Mouse (Mus musculus): ENCODE results near the gene Myo5a. TPM values are rescaled to one million over a fixed set of nuclear protein-coding genes. Genes with fewer than 3 reads are reported as not detected.
A peak's percentile ranks its signal among the peaks of the same experiment; 100 is the strongest.

Gene Myo5a
- total RNA-seq, 4 experiments from 2014 or later, result 214 to 223 (median 215) TPM

- peak in 1 of 2 experiments; percentile 37 for DNase-seq (ENCODE audit: low spot score in 2 of 2)
These were observed 126.5 kb downstream of the Myo5a start for GRCm38 (mm10) chr9:75197297-75197696.

- no peak for DNase-seq (ENCODE audit: low spot score in 2 of 2)
These were observed 130.7 kb downstream of the Myo5a start for GRCm38 (mm10) chr9:75201506-75201905.

- DNase-seq (ENCODE audit: low spot score in 2 of 2), result no peak
These were observed 131.2 kb downstream of the Myo5a start for GRCm38 (mm10) chr9:75202036-75202435.

- no peak for DNase-seq (ENCODE audit: low spot score in 2 of 2)
These were observed 138.4 kb downstream of the Myo5a start for GRCm38 (mm10) chr9:75209246-75209645.

DNA sequence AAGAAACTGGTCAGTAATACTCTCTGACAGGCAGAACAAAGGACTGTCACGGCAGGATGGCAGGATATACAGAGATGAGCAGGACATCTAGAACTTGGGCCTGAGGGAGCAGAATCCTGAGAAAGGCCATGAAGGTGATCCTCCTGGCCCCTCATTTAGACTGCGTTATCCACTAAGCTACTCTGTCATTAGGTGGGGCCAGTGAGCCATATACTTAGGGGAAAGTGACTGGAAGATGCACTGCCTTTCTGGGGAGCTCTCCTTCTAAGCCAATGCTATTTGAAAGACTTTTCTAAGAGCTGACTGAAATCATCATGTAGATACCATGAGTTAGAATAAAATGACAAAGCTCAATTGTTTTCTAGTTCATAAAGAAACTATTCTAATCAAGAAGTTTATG is 139.5 kb downstream of the Myo5a start:
- DNase-seq (ENCODE audit: low spot score in 2 of 2), result no peak

- no peak for DNase-seq (ENCODE audit: low spot score in 2 of 2)
These were observed 144.1 kb downstream of the Myo5a start for GRCm38 (mm10) chr9:75214743-75215413.

DNA sequence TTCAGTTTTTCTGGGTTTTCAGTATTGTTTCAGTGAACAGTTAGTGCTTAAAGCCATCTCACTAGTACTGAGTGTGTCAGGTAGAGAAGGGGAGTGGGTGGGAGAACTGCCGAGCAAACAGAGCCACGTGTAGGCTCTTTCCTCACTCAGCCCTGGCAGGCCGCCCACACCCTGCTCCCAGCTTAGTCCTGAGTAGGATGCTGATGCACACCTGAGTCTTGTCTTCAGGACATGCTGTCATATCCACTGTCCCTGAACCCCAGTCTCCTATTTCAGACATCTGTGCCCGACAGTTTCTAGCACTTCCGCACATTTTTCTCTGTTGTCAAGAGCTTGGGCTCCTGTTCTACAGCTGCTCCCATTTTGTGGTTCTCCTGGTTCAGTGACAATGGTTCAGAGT is 149.1 kb downstream of the Myo5a start:
- DNase-seq (ENCODE audit: low spot score in 2 of 2), result no peak

DNA sequence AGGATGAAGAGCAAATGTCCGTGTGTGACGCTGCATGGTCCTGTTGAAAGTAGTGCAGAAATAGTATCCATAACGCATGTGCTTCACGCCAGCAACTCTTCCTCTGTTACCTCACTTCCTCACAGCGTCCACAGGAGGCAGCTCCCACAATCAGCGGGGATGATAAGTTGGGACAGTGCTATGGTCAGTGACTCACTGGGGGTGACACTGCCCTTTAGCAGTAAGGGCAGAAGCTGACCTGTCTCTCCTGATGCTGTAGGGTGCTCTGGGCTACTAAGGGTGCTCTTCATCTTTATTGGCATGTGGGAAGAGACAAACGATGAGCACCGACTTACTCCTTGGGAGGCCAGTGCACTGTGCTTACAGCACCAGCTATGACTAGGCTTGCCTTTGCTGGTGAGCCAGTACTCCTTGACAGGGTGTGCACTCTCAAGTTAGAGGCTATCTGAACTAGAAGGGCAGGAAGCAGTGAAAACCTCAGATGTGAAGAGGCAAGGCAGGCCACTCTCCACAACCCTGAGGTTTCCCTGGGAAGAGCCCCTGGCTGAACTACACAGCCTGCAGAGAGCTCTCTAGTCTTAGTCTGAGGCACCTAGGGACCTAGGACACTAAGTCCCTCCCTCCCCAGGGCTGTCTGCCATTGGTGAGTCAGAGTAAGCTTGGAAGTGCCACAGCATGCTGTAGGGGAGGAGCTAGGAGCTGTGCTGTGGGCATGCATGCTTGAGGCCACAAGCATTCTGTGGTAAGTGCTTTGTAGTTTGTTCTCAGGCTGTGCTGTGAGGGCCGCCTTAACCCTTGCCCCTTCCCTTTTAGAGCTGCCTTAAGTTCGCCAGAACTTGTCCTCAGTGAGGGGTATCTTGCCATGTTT is 150.8 kb downstream of the Myo5a start:
- DNase-seq (ENCODE audit: low spot score in 2 of 2), result no peak

DNA sequence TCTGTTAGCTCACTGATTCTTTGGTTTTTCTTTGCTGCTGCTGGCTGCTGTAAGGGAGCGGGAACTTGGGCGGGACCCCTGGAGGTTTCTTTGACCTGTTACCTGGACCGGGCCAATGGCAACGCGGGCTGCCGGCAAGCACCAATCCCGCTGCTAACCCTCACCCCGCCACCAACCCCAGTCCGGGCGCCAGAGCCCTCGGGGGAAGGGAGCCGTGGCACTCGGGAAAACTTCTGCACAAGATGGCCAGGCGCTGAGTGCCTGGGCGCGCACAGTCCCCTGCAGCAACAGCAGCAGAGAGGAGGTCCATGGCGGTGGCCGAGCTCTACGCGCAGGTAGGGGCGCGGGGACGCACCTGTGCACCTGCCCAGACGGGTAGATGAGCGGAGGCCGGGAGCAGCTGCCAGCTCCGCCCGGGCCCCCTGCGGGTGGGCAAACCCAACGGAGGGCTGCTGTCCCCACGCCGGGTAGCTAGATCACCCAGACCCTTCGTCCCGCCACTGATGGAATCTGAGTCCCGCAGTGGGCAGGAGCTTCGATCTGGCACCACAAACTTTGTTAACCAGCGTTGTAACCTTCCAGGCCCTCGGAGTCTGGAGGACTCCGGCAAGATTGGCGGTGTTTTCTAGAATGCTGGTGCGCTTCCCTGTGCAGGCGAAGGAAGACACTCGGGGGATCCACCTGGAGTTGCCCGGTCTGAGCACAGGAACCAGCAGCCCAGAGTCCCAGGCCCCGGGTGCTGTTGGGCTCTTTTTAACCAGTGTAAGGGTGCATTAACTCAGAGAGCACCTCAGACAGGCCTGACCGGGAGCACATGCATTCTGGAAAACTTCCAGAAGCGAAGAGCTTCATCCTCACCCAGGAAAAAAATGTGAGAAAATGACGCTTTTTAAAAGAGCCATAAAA is 161.3 kb downstream of the Myo5a start, which contains the start of gene Myo5c:
TSS of gene Myo5c (plus strand) at position 180 of the 906 bp plus-strand sequence.
- DNase-seq (ENCODE audit: low spot score in 2 of 2), result no peak

GRCm38 (mm10) chr9:75232860-75233259 is 162.0 kb downstream of the Myo5a start:
- no peak for DNase-seq (ENCODE audit: low spot score in 2 of 2)

DNA sequence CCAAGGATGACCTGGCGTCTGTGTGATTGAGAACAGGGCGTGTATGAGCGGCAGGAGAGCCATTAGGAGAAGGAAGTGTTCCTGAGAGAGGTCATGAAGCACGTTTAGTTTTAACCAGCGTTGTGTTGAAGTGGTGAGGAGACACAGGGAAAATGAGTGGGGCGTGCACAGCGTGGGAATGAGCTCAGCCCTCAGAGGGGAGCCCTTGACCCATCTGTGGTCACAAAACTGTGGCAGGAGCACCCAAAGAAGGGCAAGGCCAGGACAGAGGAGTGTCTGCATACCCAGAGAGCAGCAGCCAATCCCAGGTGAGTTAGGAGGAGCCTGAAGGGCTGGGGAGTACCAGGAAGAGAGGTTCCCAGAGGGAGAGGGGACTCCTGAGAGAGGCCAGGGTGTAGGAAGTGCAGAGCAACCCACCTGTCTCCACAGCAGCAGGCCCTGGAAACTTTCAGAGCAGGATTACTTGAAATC is 163.5 kb downstream of the Myo5a start:
- DNase-seq (ENCODE audit: low spot score in 2 of 2), result no peak

GRCm38 (mm10) chr9:75234983-75235627 is 164.3 kb downstream of the Myo5a start:
- DNase-seq (ENCODE audit: low spot score in 2 of 2), result no peak

DNA sequence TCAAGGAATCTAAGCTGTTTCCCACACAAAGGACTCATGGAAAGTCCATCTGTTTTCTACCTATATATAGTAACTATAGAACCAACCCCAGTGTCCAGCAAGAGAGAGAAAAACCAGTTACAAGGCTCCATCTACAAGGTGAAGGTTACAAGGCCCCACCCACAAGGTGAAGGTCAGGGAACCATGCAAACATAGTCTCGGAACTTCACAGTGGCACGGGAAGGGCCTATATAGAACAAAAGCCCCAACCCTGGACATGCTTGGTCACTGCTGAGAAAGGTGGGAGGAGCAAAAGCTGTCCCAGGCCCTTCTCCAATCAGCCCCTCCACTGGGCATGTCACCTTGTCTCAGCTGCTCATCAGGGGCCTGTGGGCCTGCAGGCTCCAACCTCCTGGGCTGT is 164.9 kb downstream of the Myo5a start:
- DNase-seq (ENCODE audit: low spot score in 2 of 2), result no peak

DNA sequence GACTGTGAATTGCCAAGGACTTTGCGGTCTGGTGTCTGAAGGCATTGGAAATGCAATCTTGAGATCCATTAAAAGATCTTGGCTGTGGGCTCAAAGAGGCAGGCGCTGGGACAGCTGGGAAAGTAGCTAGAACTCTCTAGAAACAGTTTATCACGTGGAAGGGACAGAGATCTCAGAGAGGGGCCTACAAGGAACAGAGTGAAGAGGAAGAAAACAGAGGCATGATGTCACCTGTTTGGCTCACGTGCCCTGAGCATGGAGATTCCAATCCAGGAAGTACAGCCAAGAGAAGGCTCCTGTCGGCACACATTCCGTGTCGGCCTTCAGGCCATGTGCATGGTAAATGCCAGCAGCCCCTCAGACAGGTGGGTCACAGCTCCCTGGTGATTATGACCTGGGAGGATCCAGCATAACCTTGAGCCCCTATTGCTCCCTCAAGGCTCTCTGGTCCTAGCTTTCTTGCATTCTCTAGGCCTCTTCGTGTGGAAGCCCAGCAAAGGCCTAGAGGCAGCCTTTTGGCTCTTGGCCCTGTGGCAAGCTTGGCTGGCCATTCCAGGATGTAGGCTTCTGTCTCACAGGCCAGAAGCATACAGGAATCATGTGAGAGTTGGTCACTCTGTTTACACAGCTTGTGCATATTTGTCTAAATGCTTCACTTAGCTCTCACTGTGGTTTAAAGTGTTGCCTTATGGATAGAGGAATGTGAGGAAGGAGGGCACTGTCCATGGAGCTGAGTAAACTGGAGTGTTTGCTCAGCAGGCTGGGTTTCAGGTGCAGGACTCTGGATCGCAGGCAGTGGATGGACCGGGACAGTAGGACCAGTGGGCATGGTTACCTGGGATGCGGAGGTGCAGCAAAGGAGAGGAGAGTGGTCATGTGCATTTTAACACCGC is 165.8 kb downstream of the Myo5a start:
- DNase-seq (ENCODE audit: low spot score in 2 of 2), result no peak

DNA sequence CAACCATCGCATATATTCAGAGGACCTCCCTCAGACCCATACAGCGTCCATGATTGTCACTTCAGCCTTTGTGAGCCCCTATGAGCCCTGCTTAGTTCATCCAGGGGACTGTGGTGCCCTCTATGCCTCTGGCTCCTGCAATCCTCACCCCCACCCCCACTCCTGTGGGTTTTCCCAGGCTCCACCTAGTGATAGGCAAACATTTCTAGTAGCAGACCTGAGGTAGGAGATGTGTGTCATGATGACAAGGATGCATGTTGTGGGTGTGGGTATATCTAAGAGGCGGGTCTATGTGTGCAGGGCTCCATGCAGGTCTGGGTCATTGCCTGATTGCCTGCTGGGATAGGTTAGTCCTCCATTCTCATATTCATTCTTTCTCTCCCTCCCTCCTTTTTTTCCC is 167.4 kb downstream of the Myo5a start:
- DNase-seq (ENCODE audit: low spot score in 2 of 2), result no peak

DNA sequence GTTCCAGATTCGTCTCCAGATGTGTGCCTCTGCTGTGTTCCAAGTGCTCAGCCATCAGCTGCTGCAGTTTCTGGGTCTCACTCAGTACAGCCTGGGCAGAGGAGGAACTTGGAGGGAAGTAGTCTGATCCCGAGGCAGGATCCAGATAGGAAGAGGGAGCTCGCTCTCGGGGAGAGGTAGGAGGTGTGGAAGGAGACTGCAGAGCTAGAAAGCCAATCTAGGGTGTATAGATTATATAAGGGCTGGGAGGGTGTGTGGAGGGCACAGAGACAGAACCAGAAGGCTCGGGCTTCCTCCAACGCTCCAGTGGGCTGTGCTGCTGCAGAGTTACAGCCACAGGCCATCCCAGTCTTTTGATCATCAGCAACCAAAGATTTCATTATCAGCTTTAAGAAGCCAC is 172.2 kb downstream of the Myo5a start:
- DNase-seq (ENCODE audit: low spot score in 2 of 2), result no peak

GRCm38 (mm10) chr9:75243730-75244406 is 173.1 kb downstream of the Myo5a start:
- no peak for DNase-seq (ENCODE audit: low spot score in 2 of 2)

DNA sequence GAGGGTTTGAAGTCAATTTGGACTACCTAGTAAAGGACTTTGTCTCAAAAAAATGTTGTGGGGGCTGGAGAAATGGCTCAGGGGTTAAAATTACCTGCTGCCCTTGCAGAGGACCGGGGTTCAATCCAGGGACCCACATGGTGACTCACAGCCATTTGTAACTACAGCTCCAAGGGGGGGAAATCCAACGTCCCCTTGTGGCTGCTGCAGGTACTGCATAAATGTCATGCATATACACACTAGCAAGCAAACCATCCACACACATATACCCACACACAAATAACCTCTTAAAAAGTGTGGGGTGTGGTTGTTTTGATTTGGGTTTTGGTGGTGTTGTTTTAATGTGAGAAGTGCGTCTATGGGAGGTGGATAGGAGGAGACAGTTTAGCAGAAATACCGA is 173.7 kb downstream of the Myo5a start:
- DNase-seq (ENCODE audit: low spot score in 2 of 2), result no peak
